Mouse (Mus musculus) fat pad, adult 2 months (tissue): Measurements from ENCODE around the gene Entpd7.

Experiments
- DNase-seq: peaks from one replicate; pipeline ENCODE4 v3.0.0-alpha.2; 2011; ENCODE audit warnings: low read depth, low spot score; ENCODE audit errors: extremely low read depth

Entpd7 gene

DNA sequence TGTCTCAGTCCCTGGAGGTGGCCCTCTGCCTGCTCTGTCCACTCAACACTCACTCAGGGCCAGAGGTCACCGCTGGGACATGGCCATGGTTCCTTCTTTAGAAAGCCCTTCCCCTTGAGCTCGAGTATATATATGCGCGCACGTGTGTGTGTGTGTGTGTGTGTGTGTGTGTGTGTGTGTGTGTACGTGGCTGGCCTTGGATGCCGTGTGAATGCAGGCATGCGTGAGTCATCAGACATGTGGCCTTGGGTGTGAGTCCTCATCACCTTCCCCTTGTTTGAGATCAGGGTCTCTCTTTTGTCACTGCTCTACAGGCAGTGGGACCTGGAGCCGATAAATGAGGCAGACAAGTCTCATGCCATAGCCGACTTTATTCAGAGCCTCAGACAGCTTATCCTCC is 34.0 kb downstream of the Entpd7 start:
- no peak for DNase-seq

DNA sequence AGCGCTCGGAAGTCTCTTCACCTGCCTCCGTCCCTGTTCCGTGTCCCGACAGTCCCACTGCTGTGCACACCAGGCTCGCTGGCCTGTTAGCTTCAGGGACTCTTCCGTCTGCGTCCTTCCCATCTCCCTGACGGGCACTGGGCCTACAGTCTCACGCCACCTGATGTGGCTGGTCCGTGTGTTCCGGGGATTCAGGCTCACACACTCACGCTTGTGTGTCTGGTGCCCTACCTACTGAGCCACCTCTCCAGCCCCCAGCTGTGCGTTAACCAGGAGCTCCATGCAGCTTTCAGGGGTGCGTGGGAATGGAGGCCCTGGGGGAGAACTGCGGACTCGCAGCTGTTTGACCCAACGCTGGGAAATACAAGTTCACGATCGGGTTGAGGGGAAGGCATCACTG is 34.7 kb downstream of the Entpd7 start:
- DNase-seq, result no peak

DNA sequence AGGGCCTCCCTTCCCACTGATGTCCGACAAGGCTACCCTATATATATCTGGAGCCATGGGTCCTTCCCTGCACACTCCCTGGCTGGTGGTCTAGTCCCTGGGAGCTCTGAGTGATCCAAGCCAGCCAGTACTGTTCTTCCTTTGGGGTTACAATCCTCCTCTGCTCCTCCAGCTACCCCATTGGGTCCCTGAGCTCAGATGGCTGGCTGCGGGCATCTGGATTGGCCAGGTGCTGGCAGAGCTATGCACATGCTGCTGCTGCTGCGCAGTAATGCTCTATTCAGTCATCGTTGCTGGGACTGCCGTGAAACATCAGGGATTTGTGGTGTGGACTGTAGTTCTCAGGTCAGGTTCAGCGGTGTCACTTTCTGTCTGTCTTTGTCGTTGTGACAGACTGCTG is 35.3 kb downstream of the Entpd7 start:
- DNase-seq, result no peak

DNA sequence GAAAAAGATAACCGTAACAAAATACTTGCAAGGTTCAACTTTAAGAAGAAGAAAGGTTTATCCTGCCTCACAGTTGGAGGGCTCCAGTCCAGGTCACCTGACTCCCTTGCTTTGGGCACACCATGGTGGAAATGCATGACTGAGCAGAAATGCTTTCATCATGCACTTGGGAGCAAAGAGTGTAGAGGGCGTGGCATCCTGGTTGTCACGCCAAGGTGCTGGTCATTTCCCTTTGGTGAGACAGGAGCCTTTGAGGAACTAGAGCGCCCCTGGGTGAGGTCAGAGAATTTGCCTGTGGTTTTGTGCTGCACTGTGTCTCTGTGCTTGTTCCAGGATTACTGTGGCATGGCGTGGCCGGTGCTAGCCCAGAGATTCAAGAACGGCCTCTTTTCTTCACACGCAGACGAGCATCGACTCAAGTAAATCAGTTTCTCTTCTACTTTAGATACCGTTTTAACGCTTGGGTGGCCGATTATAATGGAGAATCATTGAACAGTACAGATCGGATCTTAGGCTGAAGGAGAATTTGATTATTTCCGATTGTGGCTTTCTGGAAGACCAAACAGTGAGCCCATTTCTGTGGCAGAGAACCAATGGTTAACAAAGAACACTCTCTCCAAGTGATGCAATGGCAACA is 37.2 kb downstream of the Entpd7 start:
- DNase-seq, result no peak

DNA sequence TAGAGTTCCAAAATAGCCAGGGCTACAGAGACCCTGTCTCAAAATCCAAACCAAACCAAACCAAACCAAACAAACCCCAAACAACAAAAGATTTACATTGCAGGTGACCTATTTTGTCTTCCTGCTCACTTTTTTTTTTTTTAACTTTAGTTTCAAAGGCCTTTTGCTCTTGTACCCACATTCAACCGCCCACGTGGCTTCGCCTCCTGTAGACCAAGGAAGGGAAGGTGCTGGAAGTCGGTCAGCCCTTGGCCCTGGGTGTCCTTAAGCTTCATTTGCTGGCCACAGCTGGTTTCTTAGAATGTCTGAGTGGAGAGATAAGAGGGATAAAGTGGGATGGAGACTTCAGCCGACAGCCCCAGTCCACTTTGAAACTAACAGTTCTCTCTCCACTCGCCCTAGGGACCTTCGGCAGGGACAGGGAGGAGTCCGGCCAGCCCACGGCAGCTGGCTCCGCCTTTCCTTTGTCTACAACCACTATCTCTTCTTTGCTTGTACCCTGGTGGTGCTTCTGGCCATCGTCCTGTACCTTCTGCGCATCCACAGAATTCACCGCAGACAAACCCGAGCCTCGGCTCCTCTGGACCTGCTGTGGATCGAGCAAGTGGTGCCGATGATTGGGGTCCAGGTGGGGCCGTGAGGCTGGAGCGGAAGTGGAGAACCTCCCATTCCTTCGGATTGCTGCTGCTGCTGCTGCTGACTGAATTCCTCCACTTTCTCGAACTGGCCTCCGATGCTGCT is 40.0 kb downstream of the Entpd7 start:
- DNase-seq, result no peak

DNA sequence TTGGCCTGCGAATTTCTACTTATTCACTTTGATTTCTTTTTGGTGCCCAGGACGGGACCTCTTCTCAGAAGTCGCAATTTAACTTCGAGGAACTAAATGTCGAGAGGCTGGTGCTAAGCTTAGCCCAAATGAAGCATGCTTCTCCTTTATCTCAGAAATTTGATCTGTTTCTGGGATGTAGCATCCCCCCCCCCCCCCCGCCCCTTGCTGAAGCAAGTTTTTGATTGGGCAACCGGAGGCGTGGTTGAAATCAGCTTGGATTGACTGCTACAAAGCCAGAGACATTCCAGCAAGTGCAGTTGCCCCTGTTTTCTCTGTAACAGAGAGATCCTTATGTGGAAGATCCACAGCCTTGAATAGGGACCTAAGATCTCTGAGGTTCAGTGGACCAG is 40.6 kb downstream of the Entpd7 start:
- no peak for DNase-seq

DNA sequence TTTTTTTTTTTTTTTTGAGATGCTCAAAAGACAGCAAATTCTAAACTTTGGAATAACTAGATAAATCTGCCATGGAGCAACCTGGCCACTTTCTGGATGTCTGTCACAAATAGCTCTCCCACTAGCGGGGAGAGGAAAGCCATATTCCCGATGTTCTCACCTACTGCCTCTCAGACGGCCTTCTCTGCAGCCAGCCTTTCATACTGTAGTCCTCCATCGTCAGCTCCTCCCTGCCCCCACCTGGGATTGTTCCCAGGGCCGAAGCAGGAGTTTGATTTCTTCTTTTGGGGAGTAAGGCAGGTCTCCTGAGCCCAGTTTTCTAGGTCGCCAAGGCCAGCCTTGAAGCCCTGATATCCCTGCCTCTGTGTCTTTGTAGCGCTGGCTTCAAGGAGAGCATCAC is 41.7 kb downstream of the Entpd7 start:
- no peak for DNase-seq

DNA sequence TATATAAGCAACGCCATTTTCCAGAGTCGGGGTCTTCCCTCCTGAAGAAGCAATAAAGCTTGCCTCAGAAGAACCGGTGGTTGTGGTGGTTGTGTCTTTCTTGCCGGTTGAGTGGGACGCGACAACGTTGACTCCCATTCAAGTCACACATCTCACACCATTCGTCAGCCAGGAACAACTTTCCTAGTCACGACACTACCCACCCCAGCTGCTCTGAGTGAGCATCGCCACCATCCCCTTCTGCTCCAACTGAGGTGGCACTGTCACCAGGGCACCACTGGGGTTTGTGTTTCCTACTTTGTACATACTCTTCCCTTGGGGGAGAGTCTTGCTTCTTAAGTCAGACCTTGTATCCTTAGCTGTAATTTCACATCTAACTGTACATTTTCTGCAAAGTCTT is 48.9 kb downstream of the Entpd7 start:
- DNase-seq, result no peak

DNA sequence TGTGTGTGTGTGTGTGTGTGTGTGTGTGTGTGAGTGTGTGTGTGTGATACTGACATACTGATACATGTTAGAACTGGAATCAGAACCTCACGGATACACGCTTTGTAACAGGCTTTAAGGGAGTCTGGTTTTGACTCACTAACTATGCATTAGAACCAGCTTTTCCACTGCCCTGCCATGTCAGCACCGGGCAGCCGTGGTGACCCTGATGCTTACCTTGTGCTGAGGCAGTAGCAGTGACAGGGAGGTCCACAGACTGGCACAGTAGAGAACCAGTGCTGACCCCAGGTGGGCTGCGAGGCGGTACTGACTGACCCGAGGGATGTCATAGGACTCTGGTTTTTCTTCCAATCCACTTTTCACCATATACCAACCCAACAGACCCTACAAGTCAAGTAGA is 53.9 kb downstream of the Entpd7 start:
- no peak for DNase-seq

DNA sequence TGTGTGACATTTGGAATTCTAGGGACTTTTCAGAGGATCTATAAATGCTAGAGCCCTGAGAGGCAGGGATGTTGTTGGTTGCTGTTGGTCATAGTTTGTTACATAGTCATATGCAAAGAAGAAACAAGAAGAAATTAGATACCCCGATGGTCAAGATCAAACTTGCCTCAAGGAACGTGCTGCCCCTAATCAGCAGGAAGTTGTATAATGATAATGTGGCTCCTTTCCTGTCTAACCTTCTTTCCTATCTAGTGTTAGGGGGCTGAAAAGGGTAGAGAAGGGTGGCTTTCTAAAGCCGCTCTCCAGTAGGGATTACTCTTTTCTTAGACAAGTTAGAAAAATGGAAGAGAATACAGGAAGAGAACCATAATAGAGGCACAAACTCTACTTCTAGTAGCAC is 56.3 kb downstream of the Entpd7 start:
- DNase-seq, result no peak

DNA sequence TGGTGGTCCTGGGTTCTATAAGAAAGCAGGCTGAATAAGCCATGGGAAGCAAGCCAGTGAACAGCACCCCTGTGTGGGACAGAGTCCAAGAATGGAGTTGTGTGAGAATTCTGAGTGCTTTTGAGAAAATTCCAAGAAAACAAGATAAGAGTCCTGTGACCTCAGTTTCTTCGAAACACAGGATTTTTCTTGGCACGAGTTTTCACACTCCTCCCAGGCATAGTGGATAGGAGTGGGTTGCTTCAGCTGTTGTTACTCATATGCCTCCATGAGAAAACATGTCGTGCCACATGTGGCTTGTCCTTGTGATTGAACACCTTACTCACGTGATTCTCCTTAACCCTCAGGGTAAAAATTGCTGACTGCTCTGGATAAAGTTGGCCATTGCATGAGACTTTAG is 58.4 kb downstream of the Entpd7 start:
- no peak for DNase-seq

DNA sequence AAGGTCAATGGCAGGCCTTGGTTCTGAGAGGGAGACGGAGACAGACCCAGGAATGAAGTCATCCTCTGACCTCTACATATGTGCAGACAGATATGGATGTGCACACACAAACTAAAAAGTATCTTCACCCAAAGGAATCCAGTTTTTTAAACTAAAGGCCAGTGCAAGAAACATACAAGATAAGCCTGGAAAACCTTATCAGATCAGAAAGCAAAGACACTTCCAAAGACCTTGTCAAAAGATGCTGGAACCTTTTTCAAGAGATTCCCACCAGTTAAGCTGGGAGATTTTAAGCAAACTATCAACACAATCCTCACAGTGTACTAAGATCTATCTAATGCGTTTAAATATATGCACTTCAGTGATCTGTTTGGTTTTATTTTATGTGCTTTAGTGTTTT is 60.5 kb downstream of the Entpd7 start:
- no peak for DNase-seq

DNA sequence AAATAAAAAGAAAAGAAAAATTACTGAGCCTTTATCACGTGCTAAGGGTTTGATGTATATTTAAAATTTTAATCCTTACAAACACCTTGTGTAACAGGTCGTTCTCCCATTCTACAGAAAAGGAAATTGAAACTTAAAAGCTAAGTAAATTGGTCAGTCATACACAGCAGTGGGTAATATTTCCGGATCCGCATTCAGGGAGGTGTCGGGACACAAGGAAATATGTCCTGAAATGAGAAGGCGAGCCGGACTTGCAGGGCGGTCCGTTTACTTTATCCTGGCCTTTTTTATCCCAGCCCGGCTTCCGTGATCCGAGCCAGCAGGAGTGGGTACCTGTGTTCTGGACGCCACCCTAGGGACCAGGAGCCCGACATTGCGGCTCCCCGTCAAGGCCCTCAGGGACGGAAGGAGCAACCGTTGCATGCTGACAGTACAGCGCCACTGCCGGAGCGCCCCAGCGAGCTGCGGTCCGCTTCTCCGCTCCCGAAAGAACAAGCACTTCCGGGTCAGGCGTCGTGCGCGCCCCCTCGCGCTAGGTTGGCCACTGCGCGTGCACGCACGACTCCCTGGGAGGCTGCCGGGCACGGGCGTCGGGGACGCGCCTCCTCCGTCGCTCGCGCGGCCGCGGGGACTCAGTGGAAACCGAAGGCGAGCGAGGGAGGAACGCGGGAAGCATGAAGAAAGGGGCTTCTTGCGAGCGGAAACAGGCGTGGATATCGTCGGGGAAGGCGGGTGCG is 63.2 kb downstream of the Entpd7 start, which contains the start of the genes Cutc and Cox15:
Cutc (plus strand) TSS at position 508 of the 737 bp plus-strand sequence.
Cox15 (minus strand) TSS at position 512 of the 737 bp plus-strand sequence.
- DNase-seq, result peak; percentile 40

DNA sequence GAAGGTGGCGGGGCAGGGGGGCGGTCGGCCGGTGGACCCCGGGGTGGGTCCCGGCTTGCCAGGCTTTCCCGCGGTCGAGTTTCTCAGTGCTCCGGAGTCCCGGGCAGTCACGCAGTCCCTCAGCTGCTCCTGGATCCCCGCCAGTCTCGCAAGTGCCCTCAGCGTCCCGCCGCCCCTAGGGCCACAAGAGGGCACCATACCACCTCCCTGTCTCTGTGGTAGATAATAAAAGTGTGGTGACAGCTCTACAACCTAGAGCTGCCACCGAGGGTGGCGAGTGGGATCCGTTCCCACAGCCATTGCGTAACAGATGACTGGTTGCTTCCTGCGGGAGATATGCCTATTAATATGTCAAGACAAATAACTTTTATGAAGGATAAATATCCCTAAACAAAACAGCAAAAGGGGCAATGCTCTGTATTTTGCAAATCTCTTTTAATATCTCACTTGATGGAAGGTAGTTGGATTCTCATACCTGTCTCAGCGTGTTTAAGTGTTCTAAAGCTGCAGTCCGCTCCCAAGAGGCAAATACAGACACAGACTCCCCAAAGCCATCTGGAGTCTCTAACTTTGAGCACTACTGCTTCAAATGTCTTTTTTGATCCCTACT is 63.9 kb downstream of the Entpd7 start:
- peak; percentile 39 for DNase-seq

DNA sequence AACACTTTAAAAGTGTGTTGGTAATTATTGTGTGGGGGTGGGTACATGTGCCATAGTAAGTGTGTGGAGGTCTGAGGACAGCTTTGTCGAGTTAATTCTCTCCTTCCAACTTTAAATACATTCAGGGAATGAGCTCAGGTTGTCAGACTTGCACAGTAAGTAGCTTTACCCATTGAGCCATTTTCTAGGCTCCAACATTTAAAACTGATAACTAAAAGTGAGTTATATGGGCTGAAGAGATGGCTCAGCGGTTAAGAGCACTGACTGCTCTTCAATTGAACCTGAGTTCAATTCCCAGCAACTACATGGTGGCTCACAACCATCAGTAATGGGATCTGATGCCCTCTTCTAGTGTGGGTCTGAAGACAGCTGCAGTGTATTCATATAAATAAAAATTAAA is 64.8 kb downstream of the Entpd7 start:
- no peak for DNase-seq

DNA sequence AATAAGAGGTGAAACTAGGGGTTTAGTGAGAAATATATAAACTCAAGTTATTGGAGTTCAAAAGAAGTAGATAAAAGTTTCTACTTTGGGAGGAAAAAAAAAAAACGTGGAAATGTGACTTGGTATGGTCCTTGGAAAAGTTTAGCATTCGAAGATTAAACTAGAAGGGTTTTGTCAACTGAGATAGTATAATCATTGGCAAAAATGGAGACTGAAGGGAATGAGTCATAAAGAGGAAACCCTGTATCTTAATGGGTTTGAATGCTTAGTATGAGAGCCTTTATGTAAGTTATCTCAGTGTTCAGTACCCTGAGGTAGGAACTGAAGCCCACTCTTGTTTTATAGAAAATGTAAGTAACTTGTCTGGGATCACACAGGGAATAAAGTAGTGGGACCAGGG is 65.4 kb downstream of the Entpd7 start:
- DNase-seq, result no peak

DNA sequence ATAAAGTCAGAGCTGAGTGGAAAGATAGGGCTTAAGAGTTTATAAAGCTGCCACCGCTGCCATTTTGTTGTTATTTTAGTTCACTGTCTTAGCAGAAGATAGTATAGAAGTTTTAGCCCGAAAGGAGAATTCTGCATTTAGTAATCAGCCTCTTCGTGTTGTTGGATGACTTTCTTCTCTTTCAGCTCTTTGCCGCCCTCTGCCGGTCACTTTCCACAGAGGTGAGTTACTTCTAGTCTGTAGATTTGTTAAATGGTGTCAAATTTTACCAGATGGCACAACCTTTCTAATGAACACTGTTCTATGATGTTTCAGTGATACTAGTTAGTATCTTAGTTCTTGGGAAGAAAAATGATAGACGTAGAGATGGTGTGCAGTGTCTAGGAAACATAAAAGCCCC is 71.0 kb downstream of the Entpd7 start:
- no peak for DNase-seq

DNA sequence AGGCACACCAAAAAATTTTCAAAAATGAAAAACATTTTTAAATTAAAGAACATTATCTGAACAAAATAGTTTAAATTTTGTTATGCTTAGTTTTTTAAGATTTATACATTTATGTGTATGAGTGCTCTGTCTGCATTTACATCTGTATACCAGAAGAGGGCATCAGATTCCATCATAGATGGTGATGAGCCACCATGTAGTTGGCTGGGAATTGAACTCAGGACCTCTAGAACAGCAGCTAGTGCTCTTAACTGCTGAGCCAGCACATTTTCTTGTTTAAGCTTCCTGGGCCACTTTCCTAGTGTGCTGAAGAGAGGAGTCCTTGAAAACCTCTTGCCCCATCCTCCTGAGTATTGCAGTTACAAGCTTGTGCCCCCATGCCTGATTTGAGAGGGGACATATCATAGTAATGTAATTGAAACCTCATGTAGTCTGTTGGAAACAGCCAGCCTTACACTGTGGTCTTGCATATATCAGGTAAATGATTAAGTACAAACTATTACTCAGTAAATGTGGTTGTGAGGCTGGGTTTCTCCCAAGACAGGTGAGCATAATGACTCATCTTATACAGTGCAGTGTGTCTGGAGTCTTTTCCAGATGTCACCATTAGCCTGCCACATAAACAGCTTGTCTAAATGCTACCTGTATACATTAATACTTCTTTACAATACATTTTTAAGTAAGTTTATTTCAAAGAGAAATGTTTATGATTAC is 72.2 kb downstream of the Entpd7 start:
- DNase-seq, result no peak

DNA sequence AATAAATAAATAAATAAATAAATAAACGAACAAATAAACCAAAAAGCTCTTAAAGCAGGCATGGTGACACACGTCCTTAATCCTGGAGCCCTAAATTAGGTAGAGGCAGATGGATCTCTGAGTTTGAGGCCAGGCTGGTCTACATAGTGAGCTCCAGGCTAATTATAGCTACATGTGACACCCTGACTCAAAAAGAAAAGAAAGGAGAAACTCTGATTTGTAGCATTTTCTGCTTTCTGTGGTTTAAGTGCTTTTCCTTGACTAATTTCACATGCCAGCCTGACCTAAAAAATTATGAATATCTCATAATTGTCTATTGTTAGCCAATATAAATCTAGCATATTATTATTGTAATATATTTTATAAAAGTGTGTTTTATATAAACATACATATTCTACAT is 72.9 kb downstream of the Entpd7 start:
- DNase-seq, result no peak

DNA sequence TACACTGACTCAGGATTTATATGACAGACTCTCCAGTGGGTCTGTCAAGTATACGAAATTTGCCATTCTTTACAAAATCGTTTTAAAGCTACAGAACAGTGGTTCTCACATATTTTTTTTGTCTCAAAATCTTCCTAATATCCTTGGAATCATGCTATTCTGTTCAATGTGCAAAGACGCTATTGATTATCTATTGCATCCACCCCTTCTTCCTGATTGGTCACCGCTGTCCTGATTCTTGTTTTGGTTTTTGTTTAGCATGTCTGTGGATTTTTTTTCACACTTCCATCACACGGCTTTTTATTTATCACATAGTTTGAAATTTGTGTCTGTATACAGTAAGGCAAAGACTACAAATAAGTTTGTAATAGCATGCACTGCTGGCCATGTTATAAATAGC is 77.0 kb downstream of the Entpd7 start:
- no peak for DNase-seq
